Mouse (Mus musculus) limb, embryonic 15.5 days (tissue): ENCODE results near the gene Mrpl14. TPM values are rescaled to one million over a fixed set of nuclear protein-coding genes. Genes with fewer than 3 reads are reported as not detected.

Experiments used
- ATAC-seq: fragments of 200-750 bp; cut with Nextera tagmentation; 2 replicates; pipeline ENCODE4 v1.8.0; 2017; ENCODE audit warnings: low read depth, moderate TSS enrichment; ENCODE audit not compliant: insufficient number of reproducible peaks, low FRiP score, low TSS enrichment
- H3K27ac ChIP-seq: fragments of 300-500 bp; sonication (generic); 2 replicates; pipeline ENCODE4 v1.5.1; 2015; ENCODE audit warnings: moderate library complexity, mild to moderate bottlenecking, inconsistent platforms
- H3K27me3 ChIP-seq: fragments of 300-500 bp; sonication (generic); 2 replicates; pipeline ENCODE4 v1.6.1; 2015; ENCODE audit warnings: inconsistent platforms
- H3K36me3 ChIP-seq: fragments of 300-500 bp; sonication (generic); 2 replicates; pipeline ENCODE4 v1.6.1; 2015; ENCODE audit warnings: inconsistent platforms
- H3K4me1 ChIP-seq: fragments of 300-500 bp; sonication (generic); 2 replicates; pipeline ENCODE4 v1.6.1; 2015; ENCODE audit warnings: inconsistent platforms
- H3K4me2 ChIP-seq: fragments of 300-500 bp; sonication (generic); 2 replicates; pipeline ENCODE4 v1.6.1; 2015; ENCODE audit warnings: mild to moderate bottlenecking, inconsistent platforms
- H3K4me3 ChIP-seq: fragments of 300-500 bp; sonication (generic); 2 replicates; pipeline ENCODE4 v1.5.1; 2015; ENCODE audit warnings: mild to moderate bottlenecking, inconsistent platforms
- H3K9ac ChIP-seq: fragments of 300-500 bp; sonication (generic); 2 replicates; pipeline ENCODE4 v1.6.1; 2015; ENCODE audit warnings: inconsistent platforms
- H3K9me3 ChIP-seq: fragments of 300-500 bp; sonication (generic); 2 replicates; pipeline ENCODE4 v1.6.1; 2016; ENCODE audit warnings: inconsistent platforms
- WGBS: fragments of 180-500 bp; shearing (Covaris S2); methylation state at CpG from one replicate; pipeline ENCODE4 v1.1.7; 2015; 5-methylcytosine and 5-hydroxymethylcytosine counted together
- polyA plus RNA-seq: library from polyadenylated mRNA; unstranded; fragments of >200 nt; fragmentation: Nextera tagmentation; extraction: Ambion mirVana; gene quantifications from 2 replicates; pipeline ENCODE4 v1.2.1, GENCODE M21; 2015

Mrpl14 gene
- polyA plus RNA-seq, 1 experiment from 2014 or later = 143 TPM

DNA sequence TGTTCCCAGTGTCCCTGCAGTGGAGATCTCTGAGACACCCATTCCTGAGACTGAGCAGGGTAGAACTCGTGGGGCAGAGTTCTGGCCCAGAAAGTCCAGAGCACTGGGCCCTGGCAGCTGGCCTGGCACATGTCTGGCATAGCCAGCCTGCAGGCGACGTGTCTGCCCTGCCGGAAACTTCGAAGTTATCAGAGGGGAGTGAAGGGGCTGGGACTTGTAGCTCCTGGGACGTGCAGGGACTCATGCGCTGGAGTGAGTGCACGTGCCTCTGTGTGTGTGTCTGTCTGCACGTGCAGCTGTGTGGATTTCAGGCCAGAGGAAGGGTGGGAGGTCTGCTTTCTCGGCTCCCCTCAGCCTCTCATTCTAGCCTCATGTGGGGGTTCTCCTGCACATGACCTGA, 43.3 kb downstream of the Mrpl14 start:
- Histone ChIP-seq H3K27me3 (peaks cover 12% of the 10 kb centered on the region; the same call in 1 of the 2 replicates), H3K9me3 (no peaks in the 10 kb centered on the region), H3K9ac (no peak overlapping the region), H3K4me3 (no peak overlapping the region), H3K27ac (no peak overlapping the region), H3K36me3 (no peaks in the 10 kb centered on the region), H3K4me1 (peaks cover 27% of the 10 kb centered on the region), H3K4me2 (no peak overlapping the region)
- 40% methylated on average over 10 of the region's 10 CpGs for WGBS
- no peak for ATAC-seq

DNA sequence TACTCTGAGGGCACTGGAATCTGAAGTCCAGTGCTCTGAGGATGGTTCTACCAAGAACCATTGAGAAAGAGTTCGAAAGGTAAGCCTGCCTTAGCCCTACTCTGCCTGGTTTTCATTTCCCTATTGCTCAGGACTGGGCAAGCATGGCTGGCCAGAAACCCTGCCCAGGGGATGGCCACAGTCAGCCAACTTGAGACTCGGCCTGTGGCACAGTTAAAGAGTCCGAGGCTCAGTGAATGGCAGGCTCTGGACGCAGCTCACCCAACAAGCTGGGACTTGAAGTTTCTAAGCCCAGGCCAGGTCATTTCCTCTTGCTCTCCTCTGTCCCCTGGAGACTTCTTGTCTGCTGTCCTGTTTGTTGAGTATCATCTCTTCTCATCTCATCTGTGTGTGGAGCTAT, 44.6 kb downstream of the Mrpl14 start:
- Histone ChIP-seq H3K4me3 (no peak overlapping the region), H3K27me3 (peaks cover 12% of the 10 kb centered on the region; the same call in 1 of the 2 replicates), H3K9ac (no peak overlapping the region), H3K4me2 (no peak overlapping the region), H3K4me1 (peaks cover 39% of the 10 kb centered on the region), H3K9me3 (no peaks in the 10 kb centered on the region), H3K27ac (no peak overlapping the region), H3K36me3 (no peaks in the 10 kb centered on the region)
- ATAC-seq = no peak
- WGBS = 78% methylated on average over 4 of the region's 4 CpGs

DNA sequence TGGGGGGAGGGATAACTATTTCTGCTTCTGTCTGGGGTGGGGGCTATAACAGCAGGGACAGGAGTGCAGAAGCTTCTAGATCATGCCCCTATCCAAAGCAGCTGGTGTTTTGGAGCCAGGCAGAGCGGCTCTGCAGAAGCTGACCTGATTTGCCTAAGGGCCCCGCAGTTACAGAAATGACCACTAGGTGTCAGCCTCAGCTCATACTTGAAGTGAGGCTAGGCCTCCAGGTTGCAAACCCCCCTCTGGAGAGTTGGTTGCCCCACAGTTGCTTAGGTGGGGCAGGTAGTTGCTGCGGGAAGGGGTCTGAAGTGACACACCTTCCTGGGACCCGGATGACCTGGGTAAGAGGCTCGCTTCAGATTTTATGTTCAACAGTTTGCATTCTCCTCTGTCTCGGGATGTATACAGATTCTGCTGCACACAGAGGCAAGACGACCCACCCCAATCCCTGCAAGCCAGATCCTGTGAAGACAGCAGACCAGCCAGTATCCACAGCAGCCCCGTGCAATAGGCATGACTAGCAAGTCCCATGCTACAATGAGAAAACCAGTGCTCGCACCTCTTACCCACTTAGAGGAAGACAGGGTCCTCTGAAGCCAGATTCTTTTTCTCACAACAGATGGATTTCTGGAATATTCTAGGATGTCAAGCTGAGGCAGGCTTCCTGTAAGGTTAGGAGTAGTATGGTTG, 45.2 kb downstream of the Mrpl14 start:
- no peak overlapping the region for H3K27ac ChIP-seq
- H3K9me3 ChIP-seq = no peaks in the 10 kb centered on the region
- WGBS = 20% methylated on average over 9 of the region's 9 CpGs
- H3K4me2 ChIP-seq = no peak overlapping the region
- peaks cover 41% of the 10 kb centered on the region for H3K4me1 ChIP-seq
- no peak overlapping the region for H3K4me3 ChIP-seq
- peaks cover 12% of the 10 kb centered on the region; the same call in 1 of the 2 replicates for H3K27me3 ChIP-seq
- H3K36me3 ChIP-seq = no peaks in the 10 kb centered on the region
- no peak overlapping the region for H3K9ac ChIP-seq
- no peak for ATAC-seq

DNA sequence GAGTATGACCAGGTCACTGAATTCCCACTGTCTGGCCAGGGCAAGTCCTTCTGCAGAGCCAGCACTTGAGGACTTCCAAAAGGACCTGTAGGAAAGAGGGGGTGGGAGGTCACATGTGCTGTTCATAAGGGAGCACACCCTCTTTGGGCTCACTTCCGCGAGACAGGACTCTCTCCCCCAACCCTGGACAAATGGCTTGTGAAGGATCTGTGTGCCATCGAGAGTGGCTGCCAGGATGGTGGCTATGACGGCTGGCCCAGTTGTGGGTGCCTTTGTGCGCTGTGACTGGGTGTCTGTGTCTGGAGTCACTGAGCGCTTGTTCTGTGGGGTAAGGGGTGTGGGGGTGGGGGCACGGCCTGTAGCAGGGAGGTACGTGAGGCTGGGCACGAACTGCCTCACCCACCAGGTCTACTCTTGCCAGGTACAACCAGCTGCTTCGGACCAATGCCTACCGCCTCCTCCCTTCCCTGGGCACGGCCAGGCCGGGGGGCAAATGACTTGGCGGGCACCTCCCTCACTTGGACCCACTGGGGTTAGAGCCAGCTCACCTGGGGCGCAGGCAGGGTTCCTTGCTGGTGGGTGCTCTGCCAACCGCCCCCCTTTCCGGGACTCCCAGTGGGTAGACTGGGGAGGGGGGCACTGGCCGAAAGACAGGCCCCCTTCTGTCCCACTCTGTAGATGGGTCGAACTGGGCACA, 47.1 kb downstream of the Mrpl14 start:
- Histone ChIP-seq H3K4me2 (peak overlapping the region; percentile 87), H3K36me3 (no peaks in the 10 kb centered on the region), H3K4me1 (peaks cover 51% of the 10 kb centered on the region), H3K9ac (peak overlapping the region; percentile 47; the same call in 1 of the 2 replicates), H3K4me3 (peak overlapping the region; percentile 40; the same call in 1 of the 2 replicates), H3K27me3 (peaks cover 12% of the 10 kb centered on the region; the same call in 1 of the 2 replicates), H3K9me3 (no peaks in the 10 kb centered on the region), H3K27ac (0 out of 2 replicates have a peak overlapping the region, but pooled peaks have one; percentile 17)
- WGBS = 58% methylated on average over 19 of the region's 19 CpGs
- ATAC-seq = no peak

DNA sequence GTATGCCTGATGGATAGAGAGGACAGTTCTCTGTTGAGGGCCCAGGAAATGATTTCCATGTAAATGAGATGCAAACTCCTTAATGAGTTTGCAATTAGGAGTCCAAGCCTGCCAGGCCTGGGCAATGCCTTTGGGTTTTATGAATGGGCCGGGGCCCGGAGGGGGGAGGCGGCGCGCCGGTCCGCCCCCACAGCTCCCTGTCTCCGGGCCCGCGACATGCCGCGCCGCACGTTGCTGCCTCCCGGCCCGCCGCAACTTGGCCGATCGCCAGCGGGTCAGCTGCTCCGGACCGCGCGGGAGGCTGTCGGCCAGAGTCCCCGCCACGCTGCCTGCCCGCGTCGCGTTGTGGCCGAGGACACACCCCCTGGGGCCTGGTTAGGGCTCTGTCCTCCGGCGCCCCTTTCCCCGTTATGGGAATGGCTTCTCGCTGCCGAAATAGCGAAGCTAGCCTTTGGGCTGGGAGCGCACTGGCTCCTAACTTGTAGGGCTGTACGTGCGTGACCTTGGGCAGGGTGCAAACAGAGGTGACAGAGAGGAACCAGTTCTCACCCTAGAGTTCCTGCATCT, 47.7 kb downstream of the Mrpl14 start, which contains the start of gene 1600014C23Rik:
1600014C23Rik (minus strand) TSS at position 110 of the 567 bp plus-strand sequence.
- no peak for ATAC-seq
- H3K27ac ChIP-seq = peak within 1 kb of the TSS; percentile 44
- 2% methylated on average over 41 of the region's 41 CpGs for WGBS

DNA sequence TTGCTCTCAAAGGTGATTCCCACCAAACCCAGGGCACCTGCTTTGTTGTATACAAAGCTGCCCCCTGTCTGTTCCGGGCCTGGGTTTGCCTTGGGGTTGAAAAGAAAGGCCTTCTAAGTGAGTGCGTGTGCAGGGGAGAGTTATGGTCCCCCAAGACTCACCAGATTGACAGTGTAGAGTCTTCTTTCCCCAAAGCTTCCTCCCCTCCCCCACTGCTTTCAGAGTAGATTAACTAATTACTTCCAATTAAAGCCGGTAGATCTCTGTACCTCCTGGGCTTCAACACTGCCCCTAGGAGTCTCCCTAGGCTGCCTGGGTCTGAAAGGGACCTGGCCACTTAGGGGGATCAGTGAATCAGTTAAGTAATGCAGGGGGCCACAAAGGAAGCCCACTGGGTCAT, 48.2 kb downstream of the Mrpl14 start:
- Histone ChIP-seq H3K9ac (peak overlapping the region; percentile 47; the same call in 1 of the 2 replicates), H3K4me1 (peaks cover 49% of the 10 kb centered on the region), H3K4me2 (peak overlapping the region; percentile 87), H3K27ac (peak overlapping the region; percentile 44), H3K27me3 (peaks cover 12% of the 10 kb centered on the region; the same call in 1 of the 2 replicates), H3K9me3 (no peaks in the 10 kb centered on the region), H3K4me3 (peak overlapping the region; percentile 40), H3K36me3 (no peaks in the 10 kb centered on the region)
- 31% methylated on average over 3 of the region's 3 CpGs for WGBS
- no peak for ATAC-seq

More for the DNA sequence above, 47.7 kb downstream of the Mrpl14 start, which contains the start of gene 1600014C23Rik:
- H3K9me3 ChIP-seq = no peaks in the 10 kb centered on the region
- H3K4me1 ChIP-seq = peaks cover 51% of the 10 kb centered on the region
- H3K36me3 ChIP-seq = no peaks in the 10 kb centered on the region
- peak within 1 kb of the TSS; percentile 47 for H3K9ac ChIP-seq
- H3K27me3 ChIP-seq = peaks cover 12% of the 10 kb centered on the region; the same call in 1 of the 2 replicates
- H3K4me2 ChIP-seq = peak within 1 kb of the TSS; percentile 87
- peak within 1 kb of the TSS; percentile 40 for H3K4me3 ChIP-seq

DNA sequence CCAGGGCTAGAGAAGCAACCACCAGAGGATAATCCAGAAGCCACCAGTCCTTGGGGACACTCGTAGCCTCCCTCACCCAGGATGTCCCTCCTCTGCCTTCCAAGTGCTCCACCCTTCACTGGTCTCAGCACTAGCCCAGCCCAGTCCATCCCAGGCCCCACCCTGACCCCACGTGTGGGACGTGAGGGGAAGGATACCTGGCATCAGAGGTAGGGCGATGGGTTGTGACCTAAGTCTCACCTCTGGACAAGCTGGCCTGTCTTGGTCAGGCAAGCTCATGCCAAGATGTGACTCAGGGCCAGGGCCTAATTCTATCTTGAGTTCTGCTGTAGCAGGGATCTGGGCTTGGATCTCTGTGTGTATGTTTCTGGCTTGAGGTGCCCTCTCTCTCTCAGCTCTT, 48.8 kb downstream of the Mrpl14 start:
- 86% methylated on average over 4 of the region's 4 CpGs for WGBS
- H3K9ac ChIP-seq = no peak overlapping the region
- no peak for ATAC-seq

DNA sequence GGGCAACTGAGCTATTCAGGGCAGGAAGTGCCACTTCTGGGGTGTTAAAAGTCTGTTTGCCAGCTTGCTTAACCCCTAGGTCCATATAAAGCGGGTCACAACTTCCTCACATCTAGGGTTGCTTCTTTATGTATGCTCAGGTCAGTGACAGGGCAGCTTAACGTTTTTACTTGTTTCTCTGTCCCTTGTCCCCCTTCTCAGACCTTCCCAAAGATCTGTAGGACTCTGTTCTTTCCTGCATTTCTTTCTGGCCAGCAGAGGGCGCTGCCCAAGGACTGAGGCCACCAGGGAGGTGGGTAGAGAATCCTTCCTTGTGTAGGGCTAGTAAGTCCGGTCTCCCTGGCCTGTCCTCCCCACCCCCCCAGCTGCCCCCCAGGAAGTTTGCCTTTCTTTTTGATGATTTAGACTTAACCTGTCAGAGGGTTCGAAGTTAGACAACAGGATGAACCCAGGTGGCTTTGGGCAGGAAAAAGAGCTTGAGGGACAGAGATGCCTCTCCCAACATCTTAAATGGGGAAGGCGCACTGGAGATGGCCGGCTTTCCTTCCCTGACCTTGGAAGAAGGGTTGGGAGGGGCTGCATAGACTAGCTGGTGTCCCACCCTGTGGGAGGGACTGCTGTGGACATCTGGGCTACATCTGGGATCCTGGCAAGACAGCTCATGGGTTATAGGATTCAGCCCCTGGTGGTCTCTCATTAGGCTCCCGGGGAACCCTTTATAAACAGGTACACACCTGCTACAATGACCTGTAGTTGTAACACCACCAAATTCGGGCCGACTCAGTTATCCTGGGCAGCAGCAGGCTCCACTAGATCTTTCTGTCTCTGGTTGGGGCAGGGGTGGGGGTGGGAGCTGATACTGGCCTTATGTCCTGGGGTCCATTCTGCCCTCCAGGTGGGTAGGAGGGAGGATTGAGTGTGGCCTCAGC, 49.5 kb downstream of the Mrpl14 start:
- 0 out of 2 replicates have a peak, but pooled peaks have one; percentile 7 for ATAC-seq
- Histone ChIP-seq H3K36me3 (no peaks in the 10 kb centered on the region), H3K9ac (peak overlapping the region; percentile 55; the same call in 1 of the 2 replicates), H3K4me3 (peak overlapping the region; percentile 49), H3K9me3 (no peaks in the 10 kb centered on the region), H3K27ac (peak overlapping the region; percentile 90), H3K4me1 (peaks cover 49% of the 10 kb centered on the region), H3K27me3 (peaks cover 12% of the 10 kb centered on the region; the same call in 1 of the 2 replicates), H3K4me2 (peak overlapping the region; percentile 69)
- WGBS = 6% methylated on average over 10 of the region's 10 CpGs

More for the DNA sequence above, 48.8 kb downstream of the Mrpl14 start:
- H3K4me1 ChIP-seq = peaks cover 49% of the 10 kb centered on the region
- H3K4me2 ChIP-seq = no peak overlapping the region
- H3K27me3 ChIP-seq = peaks cover 12% of the 10 kb centered on the region; the same call in 1 of the 2 replicates
- peak overlapping the region; percentile 43; the same call in 1 of the 2 replicates for H3K27ac ChIP-seq
- H3K9me3 ChIP-seq = no peaks in the 10 kb centered on the region
- no peaks in the 10 kb centered on the region for H3K36me3 ChIP-seq
- no peak overlapping the region for H3K4me3 ChIP-seq

DNA sequence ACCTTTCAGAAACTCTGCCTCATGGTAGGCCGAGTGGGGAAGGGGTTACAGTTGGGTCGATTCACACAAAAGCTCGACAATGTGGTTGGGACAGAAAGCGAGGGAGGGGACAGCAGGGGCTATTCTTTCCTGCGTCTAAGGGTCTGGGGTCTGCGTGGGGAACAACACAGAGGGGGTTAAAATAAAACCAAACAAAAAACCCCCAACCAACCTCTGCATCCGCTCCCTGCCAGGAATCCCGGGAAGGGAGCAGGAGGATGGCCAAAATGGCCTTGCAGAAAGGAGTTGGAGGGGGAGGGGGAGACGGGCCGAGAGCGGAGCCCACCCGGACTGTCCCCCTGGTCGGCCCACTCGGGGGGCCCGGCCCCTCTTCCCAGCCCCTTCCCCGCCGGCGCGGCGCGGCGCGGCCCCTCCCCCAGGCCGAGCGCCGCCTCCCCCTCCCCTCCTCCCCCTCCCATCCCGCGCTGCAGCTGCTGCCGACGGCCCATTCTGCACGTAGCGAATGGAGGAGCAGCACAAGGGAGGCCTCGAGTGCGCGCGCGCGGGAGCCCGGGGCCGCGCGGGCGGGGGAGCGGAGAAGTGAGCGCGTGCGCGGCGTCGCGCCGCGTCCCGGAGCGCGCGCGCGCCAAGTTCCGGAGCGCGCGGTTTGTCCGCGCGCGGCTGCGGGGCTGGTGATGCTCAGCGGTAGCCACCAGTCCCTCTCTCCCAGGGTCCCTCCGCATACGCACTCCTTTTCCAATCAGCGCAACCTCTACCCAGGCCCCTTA, 50.4 kb downstream of the Mrpl14 start:
- peaks cover 47% of the 10 kb centered on the region for H3K4me1 ChIP-seq
- H3K27ac ChIP-seq = peak overlapping the region; percentile 90
- H3K36me3 ChIP-seq = no peaks in the 10 kb centered on the region
- ATAC-seq = peak; percentile 54
- peak overlapping the region; percentile 55 for H3K9ac ChIP-seq
- no peaks in the 10 kb centered on the region for H3K9me3 ChIP-seq
- H3K27me3 ChIP-seq = peaks cover 12% of the 10 kb centered on the region; the same call in 1 of the 2 replicates
- H3K4me3 ChIP-seq = peak overlapping the region; percentile 49
- H3K4me2 ChIP-seq = peak overlapping the region; percentile 69
- under 1% methylated on average over 53 of the region's 72 CpGs for WGBS

DNA sequence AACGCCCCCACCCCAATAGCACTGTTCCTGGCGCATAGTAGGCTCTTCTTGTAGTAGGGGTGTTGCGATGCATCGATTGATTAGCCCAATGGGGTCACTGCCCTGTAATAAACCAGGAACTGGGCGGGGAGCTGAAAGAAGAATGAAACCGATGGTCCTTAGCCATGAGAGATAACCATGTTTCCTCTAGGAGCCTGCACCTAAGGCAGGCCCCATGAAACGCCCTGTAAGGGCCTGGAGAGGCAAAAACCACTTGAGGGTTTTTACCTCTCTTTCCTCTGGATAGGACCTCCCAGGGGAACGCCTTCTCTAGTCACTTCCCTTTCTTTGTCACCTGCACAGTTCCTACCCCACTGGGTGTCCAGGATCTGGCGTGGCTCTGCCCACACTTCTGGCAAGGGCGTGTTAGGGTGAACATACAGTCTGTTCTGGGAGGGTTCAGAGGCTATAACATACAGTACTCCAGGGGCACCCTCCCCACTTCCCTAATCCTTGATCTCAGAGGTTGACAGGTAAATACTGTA, 51.0 kb downstream of the Mrpl14 start:
- H3K27me3 ChIP-seq = peaks cover 12% of the 10 kb centered on the region; the same call in 1 of the 2 replicates
- peak overlapping the region; percentile 49 for H3K4me3 ChIP-seq
- no peaks in the 10 kb centered on the region for H3K9me3 ChIP-seq
- H3K27ac ChIP-seq = peak overlapping the region; percentile 90
- peaks cover 47% of the 10 kb centered on the region for H3K4me1 ChIP-seq
- H3K4me2 ChIP-seq = peak overlapping the region; percentile 69
- peak overlapping the region; percentile 54 for H3K9ac ChIP-seq
- peak; percentile 23; the same call in 1 of the 2 replicates for ATAC-seq
- 19% methylated on average over 10 of the region's 10 CpGs for WGBS
- H3K36me3 ChIP-seq = no peaks in the 10 kb centered on the region
